Mouse (Mus musculus) kidney, adult 2 months (tissue): ENCODE results near the gene Prpf3.

Source experiments
- CTCF ChIP-seq: fragments of 200-500 bp; conservative IDR thresholded peaks from 2 replicates; pipeline ENCODE4 v1.5.1; 2011; ENCODE audit warnings: low read depth, mild to moderate bottlenecking, control low read depth, low read length, moderate library complexity, mixed read lengths; ENCODE audit not compliant: insufficient read depth, insufficient read length
- POLR2A ChIP-seq: fragments of 200-500 bp; IDR thresholded peaks from one replicate; pipeline ENCODE4 v1.6.1; 2011; ENCODE audit warnings: low read depth, low read length, control low read depth

GRCm38 (mm10) chr3:95818571-95819288, 37.0 kb downstream of the Prpf3 start, which contains the start of gene Rprd2:
- TF ChIP-seq POLR2A = peak; percentile 35
- no peak for TF ChIP-seq CTCF
